Mouse (Mus musculus): ENCODE measurements around the gene Lst1.

The Lst1 gene

GRCm38 (mm10) chr17:35178528-35178927, 9.7 kb downstream of the Lst1 start:
- peak; percentile 57 for DNase-seq

GRCm38 (mm10) chr17:35175968-35176367, 12.3 kb downstream of the Lst1 start, which contains the start of gene Aif1:
TSS of gene Aif1 (minus strand) at chr17:35176068.
- no peak for DNase-seq

GRCm38 (mm10) chr17:35175382-35175781, 12.9 kb downstream of the Lst1 start:
- DNase-seq, result no peak

GRCm38 (mm10) chr17:35174201-35174977, 13.8 kb downstream of the Lst1 start:
- DNase-seq, result no peak

GRCm38 (mm10) chr17:35173329-35173728, 14.9 kb downstream of the Lst1 start:
- DNase-seq, result no peak

GRCm38 (mm10) chr17:35172445-35173234, 15.6 kb downstream of the Lst1 start:
- DNase-seq, result peak; percentile 53

- DNase-seq, result no peak
These were observed 19.6 kb downstream of the Lst1 start for GRCm38 (mm10) chr17:35168541-35169207.

- no peak for DNase-seq
These were observed 20.4 kb downstream of the Lst1 start for GRCm38 (mm10) chr17:35167794-35168193.

- peak; percentile 67 for DNase-seq
These were observed 21.7 kb downstream of the Lst1 start for GRCm38 (mm10) chr17:35166352-35167035.

- no peak for DNase-seq
These were observed 22.6 kb downstream of the Lst1 start for GRCm38 (mm10) chr17:35165451-35166155.

- peak; percentile 99 for DNase-seq
These were observed 23.4 kb downstream of the Lst1 start, which contains the start of gene Prrc2a for GRCm38 (mm10) chr17:35164568-35165450. TSS of gene Prrc2a (minus strand) at chr17:35164897.

GRCm38 (mm10) chr17:35164218-35164567, 24.0 kb downstream of the Lst1 start:
- DNase-seq, result no peak

GRCm38 (mm10) chr17:35163326-35164081, 24.7 kb downstream of the Lst1 start:
- no peak for DNase-seq

- no peak for DNase-seq
These were observed 25.5 kb downstream of the Lst1 start for GRCm38 (mm10) chr17:35162730-35163129.

- no peak for DNase-seq
These were observed 26.1 kb downstream of the Lst1 start for GRCm38 (mm10) chr17:35162121-35162520.

- no peak for DNase-seq
These were observed 26.8 kb downstream of the Lst1 start for GRCm38 (mm10) chr17:35161421-35161820.

GRCm38 (mm10) chr17:35159638-35160037, 28.6 kb downstream of the Lst1 start:
- no peak for DNase-seq

GRCm38 (mm10) chr17:35158850-35159593, 29.2 kb downstream of the Lst1 start:
- no peak for DNase-seq

GRCm38 (mm10) chr17:35157661-35158175, 30.5 kb downstream of the Lst1 start:
- no peak for DNase-seq
